In the genomic region with DNA sequence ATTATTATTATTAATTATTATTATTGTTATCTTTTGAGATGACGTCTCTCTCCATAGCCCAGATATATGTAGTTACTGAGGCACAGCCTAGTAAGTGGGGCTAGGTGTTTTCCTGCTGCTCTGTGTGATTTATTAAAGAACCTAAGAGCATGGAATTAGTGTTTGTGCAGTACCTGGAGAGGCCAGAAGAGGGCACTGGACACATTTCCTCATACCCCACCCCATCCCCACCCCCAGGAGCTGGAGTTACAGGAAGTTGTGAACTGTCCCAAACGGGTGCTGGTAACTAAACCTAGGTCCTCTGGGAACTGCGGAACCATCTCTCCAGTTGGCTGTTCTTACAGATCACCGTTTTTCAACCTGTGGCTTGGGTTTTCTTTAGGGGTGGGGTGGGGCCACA, we compare ENCODE assay signal across 9 mouse cellular contexts.
DNase-seq lines count a peak whose midpoint lies in the region; ATAC-seq and TF ChIP-seq lines count a peak whose summit lies in the region.
"Had no signal": no experiment of that assay in that cellular context is flagged by ENCODE, and none has a peak within 500 bp of the region (broad histone marks: within the 10 kb centered on the region; RNA-seq: fewer than 3 reads in every experiment).

No protein-coding gene starts in this region.

- no peak overlapping the region for H3K4me2 ChIP-seq in kidney, embryonic 15.5 days
- H3K4me2 ChIP-seq: limb, embryonic 12.5 days had no signal

- 74% methylated on average over 4 of the region's 4 CpGs for WGBS in kidney, embryonic 15.5 days

- TF ChIP-seq CTCF in E14TG2a.4 (conservative IDR thresholded peaks at IDR 0.05; ENCODE audit: low read length) = peak; percentile 26

- no peaks in the 10 kb centered on the region for H3K9me3 ChIP-seq in kidney, embryonic 15.5 days (replicated peaks)
- H3K9me3 ChIP-seq in E14TG2a.4 (ENCODE audit: low read length) = no peaks in the 10 kb centered on the region
- H3K9me3 ChIP-seq: limb, embryonic 12.5 days had no signal

- no peaks in the 10 kb centered on the region for H3K27me3 ChIP-seq in kidney, embryonic 15.5 days
- 0 out of 2 replicates have a peak, but pooled peaks cover 5% of the 10 kb centered on the region for H3K27me3 ChIP-seq in E14TG2a.4 (ENCODE audit: insufficient read depth, low read length)

- ATAC-seq in kidney, embryonic 15.5 days (replicated peaks; ENCODE audit: low FRiP score) = no peak

- no peak overlapping the region for H3K27ac ChIP-seq in kidney, embryonic 15.5 days
- H3K27ac ChIP-seq: limb, embryonic 12.5 days had no signal

- H3K4me3 ChIP-seq in kidney, embryonic 15.5 days (replicated peaks) = no peak overlapping the region
- no peak overlapping the region for H3K4me3 ChIP-seq in E14TG2a.4 (replicated peaks; ENCODE audit: low read length)
- H3K4me3 ChIP-seq: limb, embryonic 12.5 days had no signal

- H3K36me3 ChIP-seq in kidney, embryonic 15.5 days = no peaks in the 10 kb centered on the region
- H3K36me3 ChIP-seq in E14TG2a.4 (ENCODE audit: insufficient read depth, low read length) = no peaks in the 10 kb centered on the region
- H3K36me3 ChIP-seq: limb, embryonic 12.5 days had no signal

- peaks cover 35% of the 10 kb centered on the region for H3K4me1 ChIP-seq in kidney, embryonic 15.5 days
- peaks cover 43% of the 10 kb centered on the region for H3K4me1 ChIP-seq in E14TG2a.4 (replicated peaks; ENCODE audit: low read depth, low read length)

- no peak overlapping the region for H3K9ac ChIP-seq in kidney, embryonic 15.5 days
- H3K9ac ChIP-seq: limb, embryonic 12.5 days had no signal

- DNase-seq in kidney, adult 18-20 months = peak; percentile 32
- DNase-seq in brain, adult 2 months (ENCODE audit: low read depth, low spot score) = peak; percentile 32
- DNase-seq in naive thymus-derived CD4-positive, alpha-beta T cell, adult 2 months (ENCODE audit: low read depth) = peak; percentile 65
- DNase-seq in gastrocnemius, postnatal 4 days (ENCODE audit: low spot score in 2 of 2) = no peak
- DNase-seq in frontal cortex, postnatal 10 days (ENCODE audit: low spot score in 2 of 2) = no peak
- no peak for DNase-seq in spleen, postnatal 4 days (ENCODE audit: low spot score in 2 of 2)

Comparison
In these comparisons a context has a peak if more than half of its experiments do, and no peak if none do; other contexts are left out.
1. DNase-seq: peak in kidney, adult 18-20 months (single experiment), brain, adult 2 months (single experiment) and naive thymus-derived CD4-positive, alpha-beta T cell, adult 2 months (single experiment); none in gastrocnemius, postnatal 4 days (0 of 2), frontal cortex, postnatal 10 days (0 of 2) and spleen, postnatal 4 days (0 of 2).